Mouse (Mus musculus) midbrain, postnatal 0 days (tissue): ENCODE data around the gene Vmn2r19. TPM values are rescaled to one million over a fixed set of nuclear protein-coding genes. Genes with fewer than 3 reads are reported as not detected.
A peak's percentile ranks its signal among the peaks of the same experiment; 100 is the strongest.

Source experiments
- ATAC-seq: fragments of 200-750 bp; cut with Nextera tagmentation; 2 replicates; pipeline ENCODE4 v1.8.0; 2017; ENCODE audit warnings: moderate number of reproducible peaks, mild to moderate bottlenecking, moderate TSS enrichment, moderate library complexity; ENCODE audit not compliant: low FRiP score
- DNase-seq: peaks from one replicate; pipeline ENCODE4 v3.0.0-alpha.2; 2015; ENCODE audit warnings: low spot score
- H3K27ac ChIP-seq: fragments of 300-500 bp; sonication (generic); 2 replicates; pipeline ENCODE4 v1.5.1; 2014; ENCODE audit warnings: low read depth, mild to moderate bottlenecking, low read length, mixed read lengths
- H3K27me3 ChIP-seq: fragments of 300-500 bp; sonication (generic); 2 replicates; pipeline ENCODE4 v1.6.1; 2014; ENCODE audit warnings: low read length, control low read depth, mixed read lengths; ENCODE audit not compliant: insufficient read depth
- H3K36me3 ChIP-seq: fragments of 300-500 bp; sonication (generic); 2 replicates; pipeline ENCODE4 v1.6.1; 2014; ENCODE audit warnings: low read length, control low read depth, mixed read lengths; ENCODE audit not compliant: insufficient read depth
- H3K4me1 ChIP-seq: fragments of 300-500 bp; sonication (generic); 2 replicates; pipeline ENCODE4 v1.6.1; 2014; ENCODE audit warnings: mild to moderate bottlenecking, control low read depth, antibody characterized with exemption, low read length, mixed read lengths; ENCODE audit not compliant: insufficient read depth
- H3K4me2 ChIP-seq: fragments of 300-500 bp; sonication (generic); 2 replicates; pipeline ENCODE4 v1.6.1; 2014; ENCODE audit warnings: low read depth, mild to moderate bottlenecking, low read length, mixed read lengths; ENCODE audit not compliant: poor library complexity, severe bottlenecking
- H3K4me3 ChIP-seq: fragments of 300-500 bp; sonication (generic); 2 replicates; pipeline ENCODE4 v1.5.1; 2014; ENCODE audit warnings: low read depth, mild to moderate bottlenecking, low read length, moderate library complexity
- H3K9ac ChIP-seq: fragments of 300-500 bp; sonication (generic); replicated peaks from 2 replicates; pipeline ENCODE4 v1.6.1; 2014; ENCODE audit warnings: mild to moderate bottlenecking, low read length, moderate library complexity, mixed read lengths; ENCODE audit not compliant: poor library complexity, severe bottlenecking
- H3K9me3 ChIP-seq: fragments of 300-500 bp; sonication (generic); 2 replicates; pipeline ENCODE4 v1.6.1; 2016; ENCODE audit warnings: low read length, control low read depth
- CTCF ChIP-seq: IDR thresholded peaks from 2 replicates; pipeline ENCODE4 v1.5.1; 2016; ENCODE audit warnings: antibody characterized with exemption, mild to moderate bottlenecking
- WGBS: fragments of 180-500 bp; shearing (Covaris S2); extraction: QIAGEN DNeasy Blood & Tissue Kit; methylation state at CpG from one replicate; pipeline ENCODE4 v1.1.7; 2014; 5-methylcytosine and 5-hydroxymethylcytosine counted together
- polyA plus RNA-seq: library from polyadenylated mRNA; unstranded; fragments of >200 nt; fragmentation: Nextera tagmentation; extraction: Ambion mirVana; gene quantifications from 2 replicates; pipeline ENCODE4 v1.2.1, GENCODE M21; 2015
- total RNA-seq: library from RNA; depleted of rRNA; stranded (reverse); fragments of >200 nt; gene quantifications from 2 replicates; pipeline ENCODE4 v1.2.3, GENCODE M21; 2014; rRNA removed

Gene Vmn2r19
- total RNA-seq = not detected in 2 replicates
- not detected in 2 replicates for polyA plus RNA-seq

DNA sequence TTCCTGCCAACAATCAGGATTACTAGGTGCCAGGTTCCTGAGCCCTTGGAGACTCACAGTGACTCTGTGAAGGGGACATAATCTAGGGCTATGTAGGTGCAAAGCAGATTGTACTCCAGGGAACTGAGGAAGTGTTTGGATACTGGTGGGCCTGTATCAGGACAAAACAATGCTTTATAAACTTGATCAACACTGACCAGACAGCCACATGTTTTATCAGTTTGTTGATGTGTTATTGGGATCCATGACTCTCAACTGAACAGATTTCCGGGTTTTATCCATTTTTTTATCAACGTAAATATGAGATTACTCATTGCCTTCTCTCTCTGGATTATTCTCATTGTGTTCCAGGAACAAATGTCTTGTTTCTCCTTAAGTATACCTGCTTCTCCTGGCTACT lies at the start of gene Vmn2r19:
Vmn2r19 (plus strand) TSS at position 301 of the 400 bp plus-strand sequence.
- no peak for TF ChIP-seq CTCF
- no peak within 1 kb of the TSS for H3K4me2 ChIP-seq
- DNase-seq (no peak), ATAC-seq (no peak)
- H3K4me1 ChIP-seq = no peaks in the 10 kb centered on the region
- H3K4me3 ChIP-seq = no peak within 1 kb of the TSS
- no peaks in the 10 kb centered on the region for H3K36me3 ChIP-seq
- 98% methylated on average over 2 of the region's 2 CpGs for WGBS
- H3K27me3 ChIP-seq = no peaks in the 10 kb centered on the region
- H3K27ac ChIP-seq = no peak within 1 kb of the TSS
- H3K9me3 ChIP-seq = no peaks in the 10 kb centered on the region
- H3K9ac ChIP-seq = no peak within 1 kb of the TSS

GRCm38 (mm10) chr6:123258946-123259345 lies 49.2 kb upstream of the Vmn2r19 start:
- Histone ChIP-seq H3K27me3 (no peaks in the 10 kb centered on the region), H3K4me2 (no peak overlapping the region), H3K4me1 (no peaks in the 10 kb centered on the region), H3K27ac (no peak overlapping the region), H3K4me3 (no peak overlapping the region), H3K9ac (no peak overlapping the region), H3K9me3 (no peaks in the 10 kb centered on the region), H3K36me3 (no peaks in the 10 kb centered on the region)
- DNase-seq (peak; percentile 26), ATAC-seq (no peak)
- peak; percentile 30 for TF ChIP-seq CTCF
- 76% methylated on average over 3 of the region's 3 CpGs for whole genome bisulfite sequencing

GRCm38 (mm10) chr6:123259889-123260603 lies 48.1 kb upstream of the Vmn2r19 start:
- 81% methylated on average over 4 of the region's 4 CpGs for WGBS
- no peak for DNase-seq
- Histone ChIP-seq H3K4me3 (no peak overlapping the region), H3K4me2 (no peak overlapping the region), H3K36me3 (no peaks in the 10 kb centered on the region), H3K9me3 (no peaks in the 10 kb centered on the region), H3K27me3 (no peaks in the 10 kb centered on the region), H3K27ac (no peak overlapping the region), H3K9ac (no peak overlapping the region), H3K4me1 (no peaks in the 10 kb centered on the region)
- TF ChIP-seq CTCF = no peak
- no peak for ATAC-seq

DNA sequence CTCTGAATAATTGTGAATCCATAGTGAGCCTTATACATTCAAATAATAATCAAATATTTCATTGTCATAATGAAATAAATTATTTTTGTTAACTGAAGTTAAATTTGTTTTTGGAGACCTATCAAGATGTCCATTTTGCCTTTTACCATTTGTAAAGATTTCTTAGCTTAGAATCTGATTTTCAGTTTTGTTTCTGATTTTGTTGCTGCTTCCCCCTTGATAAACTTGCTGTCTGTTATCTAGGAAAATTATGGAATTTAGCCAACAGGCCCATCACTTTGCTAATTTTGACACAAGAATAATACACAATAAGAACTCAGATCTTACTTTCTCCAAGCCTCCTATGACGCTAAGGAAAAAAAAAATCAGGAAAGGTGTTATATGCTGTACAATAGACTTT lies 47.3 kb upstream of the Vmn2r19 start:
- no peak for TF ChIP-seq CTCF
- Histone ChIP-seq H3K4me2 (no peak overlapping the region), H3K9me3 (no peaks in the 10 kb centered on the region), H3K27ac (no peak overlapping the region), H3K4me1 (no peaks in the 10 kb centered on the region), H3K4me3 (no peak overlapping the region), H3K9ac (no peak overlapping the region), H3K36me3 (no peaks in the 10 kb centered on the region), H3K27me3 (no peaks in the 10 kb centered on the region)
- ATAC-seq (no peak), DNase-seq (no peak)
- WGBS = 83% methylated on average over 1 of the region's 1 CpGs

- 77% methylated on average over 4 of the region's 4 CpGs for WGBS
- no peak within 1 kb of the TSS for H3K4me2 ChIP-seq
- no peaks in the 10 kb centered on the region for H3K36me3 ChIP-seq
- no peak for ATAC-seq
- no peaks in the 10 kb centered on the region for H3K27me3 ChIP-seq
- H3K4me3 ChIP-seq = no peak within 1 kb of the TSS
- H3K27ac ChIP-seq = no peak within 1 kb of the TSS
- no peak within 1 kb of the TSS for H3K9ac ChIP-seq
- DNase-seq = peak; percentile 2
- H3K9me3 ChIP-seq = no peaks in the 10 kb centered on the region
- no peaks in the 10 kb centered on the region for H3K4me1 ChIP-seq
- peak; percentile 55 for TF ChIP-seq CTCF
Measured at GRCm38 (mm10) chr6:123261555-123262161, 46.5 kb upstream of the Vmn2r19 start, which contains the start of gene Clec4d. Gene Clec4d, plus strand, starts transcription at chr6:123262111.

DNA sequence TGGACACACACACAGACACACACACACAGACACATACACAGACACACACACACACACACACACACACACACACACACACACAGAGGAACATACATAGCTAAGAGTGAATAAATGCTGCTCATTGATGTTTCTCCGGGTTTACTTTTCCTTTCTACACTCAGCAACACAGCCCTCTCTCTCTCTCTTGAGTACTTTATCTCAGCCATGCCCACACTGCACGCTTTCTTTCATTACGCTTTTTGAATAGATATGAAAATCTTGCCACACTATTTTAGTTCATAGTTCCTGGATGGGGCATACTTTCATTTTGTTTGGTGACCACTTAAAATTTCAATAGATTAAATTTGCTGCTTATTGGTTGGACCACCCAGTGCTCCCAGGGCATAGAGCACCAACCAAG lies 43.9 kb upstream of the Vmn2r19 start:
- no peak for DNase-seq
- ATAC-seq = no peak
- no peak for TF ChIP-seq CTCF
- no peaks in the 10 kb centered on the region for H3K4me1 ChIP-seq
- H3K9ac ChIP-seq = no peak overlapping the region
- H3K27ac ChIP-seq = no peak overlapping the region
- no peaks in the 10 kb centered on the region for H3K36me3 ChIP-seq
- H3K27me3 ChIP-seq = no peaks in the 10 kb centered on the region
- 95% methylated on average over 3 of the region's 3 CpGs for WGBS
- no peak overlapping the region for H3K4me3 ChIP-seq
- H3K4me2 ChIP-seq = no peak overlapping the region
- H3K9me3 ChIP-seq = no peaks in the 10 kb centered on the region
